Mouse (Mus musculus): Measurements from ENCODE around the gene Pkib.

- TF ChIP-seq CTCF (conservative IDR thresholded peaks at IDR 0.05; ENCODE audit: insufficient read depth, insufficient read length, low read depth, low read length) (no peak), POLR2A (IDR thresholded peaks at IDR 0.05; ENCODE audit: low read depth, low read length) (no peak)
Observed at GRCm38 (mm10) chr10:57675740-57676139, 44.0 kb downstream of the Pkib start.
